Mouse (Mus musculus) yolk sac, embryonic 10.5 days (tissue): ENCODE measurements around the gene Mst1.

ENCODE experiments used
- DNase-seq: peaks from one replicate; pipeline ENCODE4 v3.0.0-alpha.2; 2017; ENCODE audit warnings: low spot score

The Mst1 gene

GRCm38 (mm10) chr9:108132373-108132772 is 52.1 kb downstream of the Mst1 start:
- no peak for DNase-seq

- DNase-seq = no peak
These were observed 53.2 kb downstream of the Mst1 start for GRCm38 (mm10) chr9:108133478-108133877.
